Mouse (Mus musculus) G1E (cell line): ENCODE data around the gene Mafg.

Experiments used
- CTCF ChIP-seq: IDR thresholded peaks from 2 replicates; pipeline ENCODE4 v1.5.1; 2012; ENCODE audit warnings: low read depth, low read length, inconsistent platforms, mixed read lengths
- GATA1 ChIP-seq: IDR thresholded peaks from 2 replicates; pipeline ENCODE4 v1.6.1; 2012; ENCODE audit warnings: borderline replicate concordance, low read length, inconsistent platforms, mixed read lengths
- POLR2AphosphoS5 ChIP-seq: IDR thresholded peaks from 2 replicates; pipeline ENCODE4 v1.6.1; 2012; ENCODE audit warnings: low read depth, low read length, inconsistent platforms; ENCODE audit not compliant: insufficient replicate concordance
- TAL1 ChIP-seq: conservative IDR thresholded peaks from 2 replicates; pipeline ENCODE4 v1.6.1; 2012; ENCODE audit warnings: low read depth, low read length, inconsistent platforms, mixed read lengths

DNA sequence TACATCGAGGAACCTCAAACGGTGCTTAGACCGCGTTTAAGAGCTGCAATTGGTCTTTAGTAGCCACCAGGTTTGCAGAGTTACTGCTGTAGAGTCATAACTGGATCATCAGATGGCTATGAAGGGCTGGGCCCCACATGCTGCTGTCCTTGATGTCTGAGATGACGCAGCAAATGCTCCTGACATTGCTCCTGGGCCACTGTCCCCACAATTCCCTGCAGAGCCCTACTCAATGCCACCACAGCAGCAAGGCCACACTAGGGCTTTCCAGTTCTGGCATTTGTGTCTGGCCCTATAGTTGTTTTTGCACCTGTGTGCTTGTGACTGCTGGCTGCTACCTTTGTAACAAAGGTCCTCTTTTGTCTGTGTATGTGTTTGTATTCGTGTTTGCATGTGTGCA, 10.6 kb downstream of the Mafg start:
- no peak for TF ChIP-seq CTCF
- TF ChIP-seq GATA1, result no peak
- TF ChIP-seq TAL1, result no peak
- no peak for TF ChIP-seq POLR2AphosphoS5
